Mouse (Mus musculus) neural tube, embryonic 11.5 days (tissue): ENCODE data around the gene Pdgfra. TPM values are rescaled to one million over a fixed set of nuclear protein-coding genes. Genes with fewer than 3 reads are reported as not detected.

Source experiments
- ATAC-seq: fragments of 200-750 bp; cut with Nextera tagmentation; 2 replicates; pipeline ENCODE4 v1.8.0; 2017; ENCODE audit warnings: moderate number of reproducible peaks, mild to moderate bottlenecking, moderate TSS enrichment, moderate library complexity; ENCODE audit not compliant: insufficient read depth, low FRiP score, low TSS enrichment
- DNase-seq: peaks from one replicate; pipeline ENCODE4 v3.0.0-alpha.2; 2015; ENCODE audit warnings: low spot score
- H3K27ac ChIP-seq: fragments of 300-500 bp; sonication (generic); 2 replicates; pipeline ENCODE4 v1.5.1; 2014; ENCODE audit warnings: low read depth, mild to moderate bottlenecking, low read length
- H3K27me3 ChIP-seq: fragments of 300-500 bp; sonication (generic); 2 replicates; pipeline ENCODE4 v1.6.1; 2014; ENCODE audit warnings: mild to moderate bottlenecking, low read length, mixed read lengths; ENCODE audit not compliant: control insufficient read depth, insufficient read depth
- H3K36me3 ChIP-seq: fragments of 300-500 bp; sonication (generic); 2 replicates; pipeline ENCODE4 v1.6.1; 2014; ENCODE audit warnings: mild to moderate bottlenecking, low read length, moderate library complexity, mixed read lengths; ENCODE audit not compliant: control insufficient read depth, insufficient read depth
- H3K4me1 ChIP-seq: fragments of 300-500 bp; sonication (generic); 2 replicates; pipeline ENCODE4 v1.6.1; 2014; ENCODE audit warnings: low read length, mixed read lengths; ENCODE audit not compliant: control insufficient read depth, insufficient read depth
- H3K4me2 ChIP-seq: fragments of 300-500 bp; sonication (generic); 2 replicates; pipeline ENCODE4 v1.6.1; 2014; ENCODE audit warnings: low read depth, mild to moderate bottlenecking, moderate library complexity
- H3K4me3 ChIP-seq: fragments of 300-500 bp; sonication (generic); 2 replicates; pipeline ENCODE4 v1.5.1; 2014; ENCODE audit warnings: low read depth, low read length
- H3K9ac ChIP-seq: fragments of 300-500 bp; sonication (generic); 2 replicates; pipeline ENCODE4 v1.6.1; 2014; ENCODE audit warnings: mild to moderate bottlenecking, low read length
- H3K9me3 ChIP-seq: fragments of 300-500 bp; sonication (generic); 2 replicates; pipeline ENCODE4 v1.6.1; 2016; ENCODE audit warnings: low read length; ENCODE audit not compliant: control insufficient read depth
- WGBS: fragments of 180-500 bp; shearing (Covaris S2); extraction: QIAGEN DNeasy Blood & Tissue Kit; methylation state at CpG from one replicate; pipeline ENCODE4 v1.1.7; 2014; 5-methylcytosine and 5-hydroxymethylcytosine counted together
- polyA plus RNA-seq: library from polyadenylated mRNA; unstranded; fragments of >200 nt; fragmentation: Nextera tagmentation; extraction: Ambion mirVana; gene quantifications from 2 replicates; pipeline ENCODE4 v1.2.1, GENCODE M21; 2014

The Pdgfra gene
- polyA plus RNA-seq, 1 experiment from 2014 or later: 39.6 TPM

GRCm38 (mm10) chr5:75184693-75185235 is 32.7 kb downstream of the Pdgfra start:
- DNase-seq (no peak), ATAC-seq (no peak)
- H3K4me3 ChIP-seq: no peak overlapping the region
- H3K27ac ChIP-seq: no peak overlapping the region
- no peaks in the 10 kb centered on the region for H3K9me3 ChIP-seq
- no peaks in the 10 kb centered on the region for H3K27me3 ChIP-seq
- 0 out of 2 replicates have a peak, but pooled peaks cover 4% of the 10 kb centered on the region for H3K4me1 ChIP-seq
- H3K9ac ChIP-seq: no peak overlapping the region
- 88% methylated on average over 7 of the region's 7 CpGs for WGBS
- peaks cover 2% of the 10 kb centered on the region; the same call in 1 of the 2 replicates for H3K36me3 ChIP-seq
- H3K4me2 ChIP-seq: no peak overlapping the region

- 86% methylated on average over 7 of the region's 7 CpGs for WGBS
- Histone ChIP-seq H3K27ac (no peak overlapping the region), H3K9ac (no peak overlapping the region), H3K36me3 (peaks cover 2% of the 10 kb centered on the region; the same call in 1 of the 2 replicates), H3K4me2 (no peak overlapping the region), H3K4me3 (no peak overlapping the region), H3K4me1 (0 out of 2 replicates have a peak, but pooled peaks cover 4% of the 10 kb centered on the region), H3K9me3 (no peaks in the 10 kb centered on the region), H3K27me3 (no peaks in the 10 kb centered on the region)
- no peak for ATAC-seq
- no peak for DNase-seq
Measured at GRCm38 (mm10) chr5:75185584-75185983, 33.5 kb downstream of the Pdgfra start.

- Histone ChIP-seq H3K36me3 (peaks cover 2% of the 10 kb centered on the region; the same call in 1 of the 2 replicates), H3K27me3 (no peaks in the 10 kb centered on the region), H3K4me1 (0 out of 2 replicates have a peak, but pooled peaks cover 4% of the 10 kb centered on the region), H3K4me2 (no peak overlapping the region), H3K9ac (no peak overlapping the region), H3K27ac (no peak overlapping the region), H3K9me3 (no peaks in the 10 kb centered on the region), H3K4me3 (no peak overlapping the region)
- 65% methylated on average over 15 of the region's 15 CpGs for WGBS
- peak; percentile 34 for DNase-seq
- ATAC-seq: peak; percentile 65; the same call in 1 of the 2 replicates
Measured at GRCm38 (mm10) chr5:75189319-75189987, 37.4 kb downstream of the Pdgfra start.

GRCm38 (mm10) chr5:75193107-75193506 is 41.0 kb downstream of the Pdgfra start:
- Histone ChIP-seq H3K4me3 (no peak overlapping the region), H3K4me2 (no peak overlapping the region), H3K27me3 (no peaks in the 10 kb centered on the region), H3K4me1 (0 out of 2 replicates have a peak, but pooled peaks cover 4% of the 10 kb centered on the region), H3K9me3 (no peaks in the 10 kb centered on the region), H3K27ac (no peak overlapping the region), H3K36me3 (peaks cover 8% of the 10 kb centered on the region), H3K9ac (no peak overlapping the region)
- no peak for DNase-seq
- 95% methylated on average over 5 of the region's 5 CpGs for WGBS
- ATAC-seq: no peak

GRCm38 (mm10) chr5:75198413-75198812 is 46.3 kb downstream of the Pdgfra start:
- Histone ChIP-seq H3K4me2 (no peak overlapping the region), H3K36me3 (peaks cover 6% of the 10 kb centered on the region), H3K27me3 (no peaks in the 10 kb centered on the region), H3K27ac (no peak overlapping the region), H3K4me3 (no peak overlapping the region), H3K4me1 (no peaks in the 10 kb centered on the region), H3K9me3 (no peaks in the 10 kb centered on the region), H3K9ac (no peak overlapping the region)
- DNase-seq (no peak), ATAC-seq (no peak)
- 83% methylated on average over 8 of the region's 8 CpGs for WGBS

- H3K27me3 ChIP-seq: no peaks in the 10 kb centered on the region
- WGBS: 82% methylated on average over 9 of the region's 9 CpGs
- ATAC-seq (no peak), DNase-seq (no peak)
- no peak overlapping the region for H3K9ac ChIP-seq
- H3K4me2 ChIP-seq: no peak overlapping the region
- no peaks in the 10 kb centered on the region for H3K4me1 ChIP-seq
- no peak overlapping the region for H3K27ac ChIP-seq
- no peaks in the 10 kb centered on the region for H3K9me3 ChIP-seq
- H3K36me3 ChIP-seq: peaks cover 3% of the 10 kb centered on the region
- no peak overlapping the region for H3K4me3 ChIP-seq
Measured at GRCm38 (mm10) chr5:75199698-75200365, 47.7 kb downstream of the Pdgfra start.

GRCm38 (mm10) chr5:75200366-75200724 is 48.3 kb downstream of the Pdgfra start:
- Histone ChIP-seq H3K4me1 (no peaks in the 10 kb centered on the region), H3K4me2 (no peak overlapping the region), H3K36me3 (no peaks in the 10 kb centered on the region; the same call in 1 of the 2 replicates), H3K9ac (no peak overlapping the region), H3K4me3 (no peak overlapping the region), H3K27ac (no peak overlapping the region), H3K27me3 (no peaks in the 10 kb centered on the region), H3K9me3 (no peaks in the 10 kb centered on the region)
- ATAC-seq (no peak), DNase-seq (no peak)
- 96% methylated on average over 10 of the region's 10 CpGs for WGBS

- Histone ChIP-seq H3K9ac (no peak overlapping the region), H3K4me3 (no peak overlapping the region), H3K4me1 (no peaks in the 10 kb centered on the region; the same call in 1 of the 2 replicates), H3K9me3 (no peaks in the 10 kb centered on the region), H3K27me3 (no peaks in the 10 kb centered on the region), H3K36me3 (no peaks in the 10 kb centered on the region), H3K27ac (no peak overlapping the region), H3K4me2 (no peak overlapping the region)
- 83% methylated on average over 3 of the region's 3 CpGs for WGBS
- DNase-seq (no peak), ATAC-seq (no peak)
Measured at GRCm38 (mm10) chr5:75207905-75208304, 55.8 kb downstream of the Pdgfra start.
